In the genomic region with DNA sequence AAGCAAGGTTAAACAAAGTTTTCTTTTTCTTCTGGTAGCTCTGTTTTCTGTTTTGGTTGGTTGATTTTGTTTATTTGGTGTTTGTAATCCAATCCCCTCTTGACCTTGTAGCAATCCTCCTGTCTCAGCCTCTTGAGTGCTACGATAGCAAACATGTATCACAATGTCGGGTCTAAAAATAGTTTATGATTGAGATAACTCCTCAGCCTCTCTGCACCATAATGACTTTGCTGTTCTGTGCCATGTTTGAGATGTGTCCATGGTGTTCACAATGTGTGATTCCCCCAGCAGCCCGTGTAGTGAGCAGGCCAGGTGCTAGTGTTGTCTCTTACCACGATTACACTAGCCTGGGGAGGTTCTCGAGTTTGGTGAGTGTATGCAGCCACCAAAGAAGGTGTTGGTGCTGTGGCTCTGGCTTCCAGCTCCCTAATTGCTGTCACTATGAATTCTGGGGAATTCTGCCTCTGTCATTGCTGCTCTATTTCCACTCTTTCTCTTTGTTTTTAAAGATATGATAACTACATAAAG, we compare ENCODE assay signal across 12 mouse cellular contexts.
"Had no signal": no experiment of that assay in that cellular context is flagged by ENCODE, and none has a peak within 500 bp of the region (broad histone marks: within the 10 kb centered on the region; RNA-seq: fewer than 3 reads in every experiment).

No protein-coding gene starts in this region.

- H3K27ac ChIP-seq: limb, embryonic 12.5 days; neural tube, embryonic 15.5 days had no signal

- H3K9ac ChIP-seq: limb, embryonic 12.5 days; neural tube, embryonic 15.5 days had no signal

- ATAC-seq: intestine, postnatal 0 days had no signal

- H3K4me3 ChIP-seq: limb, embryonic 12.5 days; myocyte; neural tube, embryonic 15.5 days had no signal

- H3K4me1 ChIP-seq: limb, embryonic 12.5 days had no signal

- H3K4me2 ChIP-seq: limb, embryonic 12.5 days; neural tube, embryonic 15.5 days had no signal

- H3K27me3 ChIP-seq: limb, embryonic 12.5 days; neural tube, embryonic 15.5 days had no signal

- H3K9me3 ChIP-seq: limb, embryonic 12.5 days; neural tube, embryonic 15.5 days had no signal

- DNase-seq: kidney, adult 8-10 months; kidney, postnatal 25 days; lung, adult 18-20 months; lung, postnatal 36 days; midbrain, embryonic 14.5 days; right cerebral cortex, adult 18-20 months; right cerebral cortex, postnatal 25 days; thymus, postnatal 36 days had no signal
